Mouse (Mus musculus) adrenal gland, adult (tissue): Measurements from ENCODE around the gene Nfib.

ENCODE experiments used
- DNase-seq, 2 experiments: peaks; one replicate each; pipeline ENCODE4 v3.0.0; 2022 to 2023; ENCODE audit warnings: low spot score in 1 of 2; ENCODE audit not compliant: inconsistent age in 2 of 2

Nfib gene

GRCm38 (mm10) chr4:82319388-82319787 is 386.2 kb downstream of the Nfib start:
- no peak for DNase-seq

- DNase-seq, result no peak
Observed at GRCm38 (mm10) chr4:82316168-82316567, 389.4 kb downstream of the Nfib start.

- DNase-seq, result no peak
Observed at GRCm38 (mm10) chr4:82315710-82316109, 389.8 kb downstream of the Nfib start.

- no peak for DNase-seq
Observed at GRCm38 (mm10) chr4:82310924-82311734, 394.4 kb downstream of the Nfib start.

GRCm38 (mm10) chr4:82306045-82306444 is 399.5 kb downstream of the Nfib start:
- no peak for DNase-seq

GRCm38 (mm10) chr4:82304148-82304871 is 401.2 kb downstream of the Nfib start:
- DNase-seq, result peak; percentile 25 to 66

- no peak for DNase-seq
Observed at GRCm38 (mm10) chr4:82303362-82303900, 402.1 kb downstream of the Nfib start.

GRCm38 (mm10) chr4:82302901-82303300 is 402.6 kb downstream of the Nfib start:
- no peak for DNase-seq

- DNase-seq, result no peak
Observed at GRCm38 (mm10) chr4:82298606-82299005, 406.9 kb downstream of the Nfib start.

- no peak for DNase-seq
Observed at GRCm38 (mm10) chr4:82297562-82297961, 408.0 kb downstream of the Nfib start.

GRCm38 (mm10) chr4:82294066-82294465 is 411.5 kb downstream of the Nfib start:
- DNase-seq, result no peak

GRCm38 (mm10) chr4:82291174-82291847 is 414.2 kb downstream of the Nfib start:
- DNase-seq, result no peak

GRCm38 (mm10) chr4:82290623-82291022 is 414.9 kb downstream of the Nfib start:
- DNase-seq, result no peak

GRCm38 (mm10) chr4:82289596-82289995 is 416.0 kb downstream of the Nfib start:
- DNase-seq, result no peak

GRCm38 (mm10) chr4:82288138-82288537 is 417.4 kb downstream of the Nfib start:
- DNase-seq, result no peak

- DNase-seq, result no peak
Observed at GRCm38 (mm10) chr4:82287454-82287853, 418.1 kb downstream of the Nfib start.

GRCm38 (mm10) chr4:82286931-82287330 is 418.6 kb downstream of the Nfib start:
- no peak for DNase-seq

GRCm38 (mm10) chr4:82283536-82283935 is 422.0 kb downstream of the Nfib start:
- no peak for DNase-seq

GRCm38 (mm10) chr4:82275996-82276395 is 429.6 kb downstream of the Nfib start:
- no peak for DNase-seq

- DNase-seq, result no peak
Observed at GRCm38 (mm10) chr4:82273049-82273754, 432.3 kb downstream of the Nfib start.

- peak in 1 of 2 experiments; percentile 11 for DNase-seq
Observed at GRCm38 (mm10) chr4:82272099-82272498, 433.5 kb downstream of the Nfib start.
